Mouse (Mus musculus) T-cell, adult 2 months (primary cell): ENCODE results near the gene Pld3.
A peak's percentile ranks its signal among the peaks of the same experiment; 100 is the strongest.

Experiments used
- DNase-seq: peaks from one replicate; pipeline ENCODE4 v3.0.0; 2022; ENCODE audit warnings: low spot score

Pld3 gene

DNA sequence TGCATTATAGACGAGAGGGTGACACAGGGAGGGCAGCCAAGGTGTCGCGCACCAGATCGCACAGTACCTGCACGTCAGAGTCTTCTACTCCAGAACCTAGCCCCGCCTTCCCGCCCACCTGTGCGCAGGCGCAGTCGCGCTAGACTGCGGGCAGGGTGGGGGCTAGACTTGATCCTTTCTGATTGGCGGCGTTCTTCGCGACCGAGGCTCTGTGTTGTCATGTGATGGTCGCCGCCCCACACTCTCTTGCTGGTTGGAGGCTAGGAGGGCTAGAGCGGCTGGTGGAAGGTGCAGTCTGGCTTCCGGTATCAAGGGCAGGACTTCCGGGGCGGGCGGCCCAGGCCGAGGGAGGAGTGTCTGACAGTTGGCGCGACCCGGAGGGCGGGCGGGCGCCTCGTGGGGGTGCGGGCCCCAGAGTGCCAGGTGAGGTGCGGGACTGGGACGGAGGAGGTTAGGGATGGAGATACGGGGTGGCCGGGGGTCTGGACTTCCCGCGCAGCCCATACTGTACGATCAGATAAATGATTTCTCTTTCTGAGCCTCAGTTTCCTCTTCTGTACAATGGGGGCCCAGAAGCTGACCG lies at the start of gene Pld3, which contains the start of gene 2310022A10Rik:
Gene Pld3 (minus strand): TSS at position 288 of the 583 bp plus-strand sequence.
Gene 2310022A10Rik (plus strand): TSS at position 303 of the 583 bp plus-strand sequence.
- peak; percentile 98 for DNase-seq

DNA sequence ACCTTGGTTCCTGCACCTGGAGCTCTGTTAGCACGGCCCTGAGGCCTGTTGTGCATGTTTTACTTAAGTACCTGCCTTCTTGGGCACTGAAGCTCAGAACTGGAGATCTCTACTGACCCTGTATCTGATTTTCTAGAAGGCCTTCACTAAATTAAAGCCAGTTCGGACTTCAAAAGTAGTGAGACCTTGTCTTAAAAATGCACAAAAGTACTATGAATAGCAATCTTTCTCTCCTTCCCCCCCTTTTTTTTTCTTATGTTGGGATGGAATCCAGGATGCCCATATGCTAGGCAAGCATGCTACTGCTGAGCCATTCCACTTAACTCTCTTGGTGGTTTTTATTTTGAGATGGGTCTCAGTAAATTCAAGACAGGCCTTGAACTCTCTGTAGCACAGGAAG lies 49.1 kb upstream of the Pld3 start:
- DNase-seq = no peak

GRCm38 (mm10) chr7:27601628-27602027 lies 48.6 kb upstream of the Pld3 start:
- no peak for DNase-seq

GRCm38 (mm10) chr7:27598053-27598452 lies 45.0 kb upstream of the Pld3 start:
- DNase-seq = no peak

DNA sequence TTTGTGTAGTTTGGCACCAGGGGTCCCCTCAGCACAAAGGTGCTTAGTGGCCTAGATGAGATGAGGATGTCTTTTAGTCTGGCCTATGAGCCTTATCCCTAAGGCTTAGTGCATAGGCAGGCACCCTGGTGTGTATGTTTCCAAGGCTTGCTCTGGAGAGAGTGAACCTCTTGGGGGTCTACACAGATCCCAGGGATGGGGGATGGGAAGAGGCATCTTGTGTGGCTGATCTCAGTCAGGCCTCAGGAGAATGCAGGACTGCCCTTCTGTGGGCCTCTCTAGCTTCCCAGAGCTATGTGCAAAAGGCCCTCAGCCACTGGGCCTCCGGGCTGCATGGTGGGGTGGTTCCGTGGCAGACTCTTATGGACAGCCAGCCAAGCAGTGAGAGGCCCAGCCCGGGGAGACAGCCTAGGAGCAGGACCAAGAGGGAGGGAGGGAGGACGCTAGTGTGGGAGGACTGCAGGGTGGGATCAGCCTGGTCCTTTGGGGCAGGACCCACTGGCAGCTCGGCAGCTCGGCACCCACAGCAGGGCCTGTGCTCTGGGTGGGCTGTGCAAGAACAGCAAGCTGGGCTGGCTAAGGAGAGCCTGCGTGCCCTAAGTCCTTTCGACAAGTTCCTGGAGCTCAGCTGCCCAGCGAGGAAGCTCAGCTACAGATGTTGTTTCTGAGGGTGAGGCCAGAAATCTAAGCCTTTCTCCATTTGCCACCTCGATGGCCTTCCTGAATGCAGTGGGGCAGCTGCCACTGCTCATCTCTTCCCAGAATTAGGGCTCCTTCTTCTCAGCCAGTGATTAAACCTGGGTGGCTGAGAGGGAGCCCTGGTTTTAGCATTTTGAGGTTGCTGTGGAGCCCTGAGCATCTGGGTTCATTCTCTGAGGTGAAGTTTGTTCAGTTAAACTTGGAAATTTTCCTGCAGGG lies 43.8 kb upstream of the Pld3 start:
- DNase-seq = no peak

DNA sequence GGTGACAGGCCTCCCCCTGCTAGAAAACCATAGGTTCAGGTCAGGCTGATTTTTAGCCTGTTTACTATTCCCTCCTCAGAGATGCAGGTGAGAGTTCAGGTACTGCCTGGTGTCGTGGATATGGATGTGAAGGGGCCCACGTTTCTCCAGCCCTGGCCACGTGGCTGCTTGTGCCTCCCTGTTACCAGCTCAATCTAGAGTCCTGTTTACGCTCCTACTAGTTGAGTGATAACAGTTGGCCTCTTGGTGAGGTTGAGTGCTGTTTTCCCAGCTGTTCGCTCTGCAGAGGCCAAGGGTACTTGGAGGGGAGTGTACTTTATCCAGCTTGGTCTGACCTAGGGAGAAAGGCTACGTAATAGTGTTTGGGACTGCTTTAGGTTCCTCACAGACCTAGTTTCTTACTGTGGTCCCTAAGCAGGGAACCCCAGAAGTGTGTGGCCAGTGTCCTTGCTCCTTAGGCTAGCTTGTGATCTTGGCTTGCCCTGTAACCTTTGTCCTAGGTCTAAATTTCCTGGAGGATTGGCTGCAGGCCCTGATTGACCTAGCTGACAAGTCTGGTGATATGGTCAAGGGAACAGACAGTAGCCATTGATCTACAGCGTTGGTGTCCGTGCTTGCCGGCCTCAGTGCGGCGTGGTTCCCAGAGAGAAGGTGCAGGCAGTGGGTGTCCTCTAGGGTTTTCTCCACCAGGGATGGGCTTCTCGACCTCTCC lies 40.1 kb upstream of the Pld3 start:
- DNase-seq = no peak

- peak; percentile 77 for DNase-seq
These were observed 39.4 kb upstream of the Pld3 start for GRCm38 (mm10) chr7:27592217-27592929.

- peak; percentile 94 for DNase-seq
These were observed 38.5 kb upstream of the Pld3 start, which contains the start of gene Akt2 for GRCm38 (mm10) chr7:27591266-27592216. TSS of gene Akt2 (plus strand) at chr7:27591552.

- DNase-seq = no peak
These were observed 37.7 kb upstream of the Pld3 start for GRCm38 (mm10) chr7:27590566-27591213.

- DNase-seq = no peak
These were observed 37.1 kb upstream of the Pld3 start for GRCm38 (mm10) chr7:27590088-27590487.

- DNase-seq = no peak
These were observed 34.7 kb upstream of the Pld3 start for GRCm38 (mm10) chr7:27587741-27588140.

- DNase-seq = no peak
These were observed 33.8 kb upstream of the Pld3 start for GRCm38 (mm10) chr7:27586861-27587260.

GRCm38 (mm10) chr7:27580380-27581174 lies 27.6 kb upstream of the Pld3 start:
- no peak for DNase-seq

- DNase-seq = no peak
These were observed 25.4 kb upstream of the Pld3 start for GRCm38 (mm10) chr7:27578465-27578864.

GRCm38 (mm10) chr7:27577589-27577988 lies 24.6 kb upstream of the Pld3 start:
- DNase-seq = no peak

DNA sequence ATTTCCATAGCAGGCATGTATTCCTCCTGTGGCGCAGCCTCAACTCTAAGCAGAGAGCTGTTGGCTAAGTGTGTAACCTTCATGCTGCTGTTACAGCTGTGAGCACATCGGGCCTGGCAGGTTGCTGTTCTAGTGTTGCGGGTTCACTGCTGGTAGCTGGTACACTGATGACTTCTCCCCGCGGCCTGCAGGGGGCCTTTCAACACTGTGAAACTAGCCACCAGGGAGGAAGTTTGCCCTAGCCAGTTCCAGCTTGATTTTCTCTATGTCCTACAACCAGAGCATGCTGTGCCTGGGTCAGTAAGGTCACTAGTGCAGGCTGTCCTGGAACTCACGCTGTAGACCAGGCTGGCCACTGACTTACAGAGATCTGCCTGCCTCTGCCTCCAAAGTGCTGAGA lies 23.9 kb upstream of the Pld3 start:
- peak; percentile 52 for DNase-seq

GRCm38 (mm10) chr7:27574124-27574880 lies 21.3 kb upstream of the Pld3 start:
- no peak for DNase-seq

- no peak for DNase-seq
These were observed 19.1 kb upstream of the Pld3 start for GRCm38 (mm10) chr7:27572133-27572532.
